Mouse (Mus musculus): Measurements from ENCODE around the gene Pik3r2. TPM values are rescaled to one million over a fixed set of nuclear protein-coding genes. Genes with fewer than 3 reads are reported as not detected.

Pik3r2 gene
- polyA plus RNA-seq, 1 experiment = 130 TPM

GRCm38 (mm10) chr8:70756476-70757040 lies 20.0 kb downstream of the Pik3r2 start:
- TF ChIP-seq REST (IDR thresholded peaks at IDR 0.05; ENCODE audit: insufficient read depth, insufficient read length) (no peak), TCF3 (IDR thresholded peaks at IDR 0.05; ENCODE audit: insufficient read length, low read depth) (no peak), MYOD1 (IDR thresholded peaks at IDR 0.05; ENCODE audit: control insufficient read depth in 1 of 3, insufficient read length in 2 of 3, low read depth in 2 of 3) (no peak), MAX (IDR thresholded peaks at IDR 0.05; ENCODE audit: low read depth) (no peak), USF1 (IDR thresholded peaks at IDR 0.05; ENCODE audit: low read depth) (no peak), TCF12 (IDR thresholded peaks at IDR 0.05; ENCODE audit: insufficient read depth, poor library complexity, severe bottlenecking) (no peak), E2F4 (IDR thresholded peaks at IDR 0.05; ENCODE audit: insufficient read depth) (no peak)
- H3K4me2 ChIP-seq (ENCODE audit: low read depth) = no peak overlapping the region
- no peaks in the 10 kb centered on the region for H3K27me3 ChIP-seq (ENCODE audit: control insufficient read depth, insufficient read depth, insufficient read length)
- H3K36me3 ChIP-seq (ENCODE audit: control insufficient read depth, insufficient read depth) = no peaks in the 10 kb centered on the region
- no peak overlapping the region for H3K4me3 ChIP-seq
- no peaks in the 10 kb centered on the region for H3K79me2 ChIP-seq (ENCODE audit: control insufficient read depth, insufficient read depth)
- H3ac ChIP-seq (ENCODE audit: control insufficient read depth, insufficient read length) = no peak overlapping the region

- peak overlapping the region; percentile 28 for H3K4me3 ChIP-seq
- no peaks in the 10 kb centered on the region for H3K36me3 ChIP-seq (ENCODE audit: control insufficient read depth, insufficient read depth)
These were observed 20.6 kb downstream of the Pik3r2 start for GRCm38 (mm10) chr8:70755661-70756475.

GRCm38 (mm10) chr8:70754871-70755660 lies 21.4 kb downstream of the Pik3r2 start:
- Histone ChIP-seq H3ac (ENCODE audit: control insufficient read depth, insufficient read length) (peak overlapping the region; percentile 10), H3K4me2 (ENCODE audit: low read depth) (peak overlapping the region; percentile 89), H3K27me3 (ENCODE audit: control insufficient read depth, insufficient read depth, insufficient read length) (no peaks in the 10 kb centered on the region), H3K36me3 (ENCODE audit: control insufficient read depth, insufficient read depth) (no peaks in the 10 kb centered on the region), H3K4me3 (peak overlapping the region; percentile 28), H3K79me2 (ENCODE audit: control insufficient read depth, insufficient read depth) (no peaks in the 10 kb centered on the region)
- TF ChIP-seq POLR2A (IDR thresholded peaks at IDR 0.05; ENCODE audit: insufficient read length, low read depth) (peak; percentile 37), MYOG (IDR thresholded peaks at IDR 0.05; ENCODE audit: control insufficient read depth in 1 of 3, insufficient read depth in 1 of 3, insufficient read length in 2 of 3, low read depth in 2 of 3) (peak in 1 of 3 experiments; percentile 44), REST (IDR thresholded peaks at IDR 0.05; ENCODE audit: insufficient read depth, insufficient read length) (no peak), USF1 (IDR thresholded peaks at IDR 0.05; ENCODE audit: low read depth) (no peak), MAX (IDR thresholded peaks at IDR 0.05; ENCODE audit: low read depth) (no peak), TCF12 (IDR thresholded peaks at IDR 0.05; ENCODE audit: insufficient read depth, poor library complexity, severe bottlenecking) (no peak), MYOD1 (IDR thresholded peaks at IDR 0.05; ENCODE audit: control insufficient read depth in 1 of 3, insufficient read length in 2 of 3, low read depth in 2 of 3) (peak in 1 of 3 experiments; percentile 6), POLR2AphosphoS2 (IDR thresholded peaks at IDR 0.05; ENCODE audit: insufficient read length, low read depth) (peak; percentile 90), SRF (IDR thresholded peaks at IDR 0.05; ENCODE audit: control insufficient read depth, insufficient read length, low read depth) (no peak), TCF3 (IDR thresholded peaks at IDR 0.05; ENCODE audit: insufficient read length, low read depth) (no peak), E2F4 (IDR thresholded peaks at IDR 0.05; ENCODE audit: insufficient read depth) (no peak), CEBPB (IDR thresholded peaks at IDR 0.05; ENCODE audit: insufficient read depth, poor library complexity, severe bottlenecking) (no peak)

More at GRCm38 (mm10) chr8:70755661-70756475, 20.6 kb downstream of the Pik3r2 start:
- Histone ChIP-seq H3K27me3 (ENCODE audit: control insufficient read depth, insufficient read depth, insufficient read length) (no peaks in the 10 kb centered on the region), H3K79me2 (ENCODE audit: control insufficient read depth, insufficient read depth) (no peaks in the 10 kb centered on the region), H3K4me2 (ENCODE audit: low read depth) (peak overlapping the region; percentile 89), H3ac (ENCODE audit: control insufficient read depth, insufficient read length) (peak overlapping the region; percentile 10)
- TF ChIP-seq USF1 (IDR thresholded peaks at IDR 0.05; ENCODE audit: low read depth) (no peak), E2F4 (IDR thresholded peaks at IDR 0.05; ENCODE audit: insufficient read depth) (no peak), POLR2AphosphoS2 (IDR thresholded peaks at IDR 0.05; ENCODE audit: insufficient read length, low read depth) (peak; percentile 72), MYOD1 (IDR thresholded peaks at IDR 0.05; ENCODE audit: control insufficient read depth in 1 of 3, insufficient read length in 2 of 3, low read depth in 2 of 3) (no peak), TCF12 (IDR thresholded peaks at IDR 0.05; ENCODE audit: insufficient read depth, poor library complexity, severe bottlenecking) (no peak)

GRCm38 (mm10) chr8:70754043-70754870 lies 22.3 kb downstream of the Pik3r2 start, which contains the start of gene Rab3a:
Gene Rab3a (plus strand): TSS chr8:70754679.
- peak within 1 kb of the TSS; percentile 89 for H3K4me2 ChIP-seq (ENCODE audit: low read depth)
- H3K4me3 ChIP-seq = peak within 1 kb of the TSS; percentile 28
- no peaks in the 10 kb centered on the region for H3K79me2 ChIP-seq (ENCODE audit: control insufficient read depth, insufficient read depth)
- TF ChIP-seq POLR2AphosphoS2 (IDR thresholded peaks at IDR 0.05; ENCODE audit: insufficient read length, low read depth) (peak; percentile 58), POLR2A (IDR thresholded peaks at IDR 0.05; ENCODE audit: insufficient read length, low read depth) (peak; percentile 60), E2F4 (IDR thresholded peaks at IDR 0.05; ENCODE audit: insufficient read depth) (no peak)
- H3ac ChIP-seq (ENCODE audit: control insufficient read depth, insufficient read length) = peak within 1 kb of the TSS; percentile 10
- H3K36me3 ChIP-seq (ENCODE audit: control insufficient read depth, insufficient read depth) = no peaks in the 10 kb centered on the region
- H3K27me3 ChIP-seq (ENCODE audit: control insufficient read depth, insufficient read depth, insufficient read length) = no peaks in the 10 kb centered on the region
